Mouse (Mus musculus): ENCODE data around the gene Txndc11. TPM values are rescaled to one million over a fixed set of nuclear protein-coding genes. Genes with fewer than 3 reads are reported as not detected.

The Txndc11 gene
- total RNA-seq, 2 experiments from 2014 or later: 36.8 to 71.7 TPM

DNA sequence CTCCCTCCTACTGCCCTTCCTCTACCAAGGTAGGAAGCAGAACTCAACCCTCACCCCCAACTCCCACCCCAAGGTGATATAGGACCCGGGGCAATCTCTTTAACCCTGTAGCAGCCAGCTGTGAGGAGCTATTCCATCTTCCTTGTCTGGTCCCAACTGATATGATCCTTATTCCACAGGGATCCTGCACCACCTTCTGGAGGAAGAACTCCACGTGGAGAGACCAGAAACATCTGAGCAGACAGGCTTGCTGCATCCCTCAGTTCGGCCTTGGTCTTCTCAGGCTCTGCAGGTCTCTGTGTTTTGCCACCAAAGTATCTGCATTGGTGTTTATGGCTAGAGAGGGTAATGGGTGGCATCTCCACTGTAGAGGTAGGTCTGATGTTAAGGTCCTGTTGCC lies 103.1 kb downstream of the Txndc11 start:
- no peak for ATAC-seq (replicated peaks; ENCODE audit: poor library complexity, severe bottlenecking)

DNA sequence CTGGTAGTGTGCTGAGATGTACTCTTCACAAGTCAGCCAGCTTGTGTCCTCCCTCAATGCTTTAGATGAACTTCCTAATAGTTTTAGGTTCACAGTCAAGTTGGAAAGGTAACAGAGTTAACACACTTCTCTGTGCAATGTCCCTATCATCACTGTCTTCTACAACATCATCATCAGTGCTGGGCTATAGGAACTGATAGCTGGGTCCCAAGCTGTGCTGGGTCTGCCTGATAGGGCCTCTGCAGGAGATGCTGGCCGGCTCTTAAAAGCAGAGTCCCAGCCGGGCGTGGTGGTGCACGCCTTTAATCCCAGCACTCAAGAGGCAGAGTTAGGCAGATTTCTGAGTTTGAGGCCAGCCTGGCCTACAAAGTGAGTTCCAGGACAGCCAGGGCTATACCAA lies 103.6 kb downstream of the Txndc11 start:
- no peak for ATAC-seq (replicated peaks; ENCODE audit: poor library complexity, severe bottlenecking)

DNA sequence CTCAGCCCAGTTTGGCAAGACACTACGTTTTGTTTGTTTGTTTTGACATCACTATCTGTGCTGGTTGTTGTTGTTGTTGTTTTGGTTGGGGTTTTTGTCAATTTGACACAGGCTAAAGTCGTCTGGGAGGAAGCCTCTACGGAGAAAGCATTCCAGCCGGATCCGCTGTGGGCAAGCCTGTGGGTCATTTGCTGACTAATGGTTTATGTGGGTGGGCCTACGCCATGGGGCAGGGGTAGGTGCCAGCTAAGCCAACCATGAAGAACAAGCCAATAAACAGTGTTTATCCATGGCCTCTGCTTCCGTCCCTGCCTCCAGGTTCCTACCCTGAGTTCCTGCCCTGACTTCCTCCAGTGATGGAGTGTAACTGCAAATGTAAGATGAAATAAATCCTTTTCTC lies 106.2 kb downstream of the Txndc11 start:
- ATAC-seq (replicated peaks; ENCODE audit: poor library complexity, severe bottlenecking): no peak

Other genes starting within 250 kb of the Txndc11 start
- gene Snn, start 73.7 kb downstream of the Txndc11 start, total RNA-seq (2014; fragmentation: Nextera tagmentation): 1.8 and 2.2 TPM in 2 replicates
- 0.43 and 2.0 TPM in 2 replicates for gene Snn, start 73.7 kb downstream of the Txndc11 start, total RNA-seq (2017)
- gene Litaf, start 68.5 kb downstream of the Txndc11 start, total RNA-seq (2014; fragmentation: Nextera tagmentation): 46.4 and 48.0 TPM in 2 replicates
- 27.4 and 33.4 TPM in 2 replicates for gene Litaf, start 68.5 kb downstream of the Txndc11 start, total RNA-seq (2017)
- 178 and 213 TPM in 2 replicates for gene Zc3h7a, start 41.7 kb upstream of the Txndc11 start, total RNA-seq (2014; fragmentation: Nextera tagmentation)
- 208 and 260 TPM in 2 replicates for gene Zc3h7a, start 41.7 kb upstream of the Txndc11 start, total RNA-seq (2017)
- gene Rsl1d1, start 68.7 kb upstream of the Txndc11 start, total RNA-seq (2014; fragmentation: Nextera tagmentation): 162 and 210 TPM in 2 replicates
- 280 and 324 TPM in 2 replicates for gene Rsl1d1, start 68.7 kb upstream of the Txndc11 start, total RNA-seq (2017)
- 278 and 354 TPM in 2 replicates for gene Gspt1, start 119.7 kb upstream of the Txndc11 start, total RNA-seq (2014; fragmentation: Nextera tagmentation)
- 150 and 165 TPM in 2 replicates for gene Gspt1, start 119.7 kb upstream of the Txndc11 start, total RNA-seq (2017)
- not detected in 2 replicates for gene Tnfrsf17, start 179.2 kb upstream of the Txndc11 start, total RNA-seq (2014; fragmentation: Nextera tagmentation)
- not detected in 2 replicates for gene Tnfrsf17, start 179.2 kb upstream of the Txndc11 start, total RNA-seq (2017)
- gene Snx29, start 188.3 kb upstream of the Txndc11 start, total RNA-seq (2014; fragmentation: Nextera tagmentation): 14.1 and 21.2 TPM in 2 replicates
- gene Snx29, start 188.3 kb upstream of the Txndc11 start, total RNA-seq (2017): 7.8 and 10.8 TPM in 2 replicates

Measured in granulocyte monocyte progenitor cell, adult 5-6 weeks (primary cell).